Mouse (Mus musculus) midbrain, embryonic 11.5 days (tissue): Measurements from ENCODE around the gene Gramd1c. TPM values are rescaled to one million over a fixed set of nuclear protein-coding genes. Genes with fewer than 3 reads are reported as not detected.

Source experiments
- ATAC-seq: fragments of 200-750 bp; cut with Nextera tagmentation; 2 replicates; pipeline ENCODE4 v1.8.0; 2017; ENCODE audit warnings: moderate TSS enrichment, moderate library complexity; ENCODE audit not compliant: low FRiP score
- DNase-seq: peaks from one replicate; pipeline ENCODE4 v3.0.0; 2015; ENCODE audit warnings: low spot score; ENCODE audit errors: missing footprints
- H3K27ac ChIP-seq: fragments of 300-500 bp; sonication (generic); 2 replicates; pipeline ENCODE4 v1.5.1; 2014; ENCODE audit warnings: low read depth, low read length
- H3K27me3 ChIP-seq: fragments of 300-500 bp; sonication (generic); 2 replicates; pipeline ENCODE4 v1.6.1; 2014; ENCODE audit warnings: mild to moderate bottlenecking, low read length, moderate library complexity, mixed read lengths; ENCODE audit not compliant: control insufficient read depth, insufficient read depth
- H3K36me3 ChIP-seq: fragments of 300-500 bp; sonication (generic); 2 replicates; pipeline ENCODE4 v1.6.1; 2014; ENCODE audit warnings: mild to moderate bottlenecking, low read length, moderate library complexity, mixed read lengths; ENCODE audit not compliant: control insufficient read depth, insufficient read depth
- H3K4me1 ChIP-seq: fragments of 300-500 bp; sonication (generic); 2 replicates; pipeline ENCODE4 v1.6.1; 2014; ENCODE audit warnings: low read length; ENCODE audit not compliant: control insufficient read depth, insufficient read depth
- H3K4me2 ChIP-seq: fragments of 300-500 bp; sonication (generic); 2 replicates; pipeline ENCODE4 v1.6.1; 2014; ENCODE audit warnings: mild to moderate bottlenecking, moderate library complexity
- H3K4me3 ChIP-seq: fragments of 300-500 bp; sonication (generic); 2 replicates; pipeline ENCODE4 v1.5.1; 2014; ENCODE audit warnings: low read depth, low read length
- H3K9ac ChIP-seq: fragments of 300-500 bp; sonication (generic); 2 replicates; pipeline ENCODE4 v1.6.1; 2014; ENCODE audit warnings: low read length
- H3K9me3 ChIP-seq: fragments of 300-500 bp; sonication (generic); 2 replicates; pipeline ENCODE4 v1.6.1; 2016; ENCODE audit warnings: low read length; ENCODE audit not compliant: control insufficient read depth
- WGBS: fragments of 180-500 bp; shearing (Covaris S2); extraction: QIAGEN DNeasy Blood & Tissue Kit; methylation state at CpG from one replicate; pipeline ENCODE4 v1.1.7; 2014; 5-methylcytosine and 5-hydroxymethylcytosine counted together
- polyA plus RNA-seq: library from polyadenylated mRNA; unstranded; fragments of >200 nt; fragmentation: Nextera tagmentation; extraction: Ambion mirVana; gene quantifications from 2 replicates; pipeline ENCODE4 v1.2.1, GENCODE M21; 2014

The Gramd1c gene
- polyA plus RNA-seq, 1 experiment from 2014 or later = 2.2 TPM

GRCm38 (mm10) chr16:43958038-43958437, 105.1 kb downstream of the Gramd1c start:
- H3K9ac ChIP-seq = no peak overlapping the region

DNA sequence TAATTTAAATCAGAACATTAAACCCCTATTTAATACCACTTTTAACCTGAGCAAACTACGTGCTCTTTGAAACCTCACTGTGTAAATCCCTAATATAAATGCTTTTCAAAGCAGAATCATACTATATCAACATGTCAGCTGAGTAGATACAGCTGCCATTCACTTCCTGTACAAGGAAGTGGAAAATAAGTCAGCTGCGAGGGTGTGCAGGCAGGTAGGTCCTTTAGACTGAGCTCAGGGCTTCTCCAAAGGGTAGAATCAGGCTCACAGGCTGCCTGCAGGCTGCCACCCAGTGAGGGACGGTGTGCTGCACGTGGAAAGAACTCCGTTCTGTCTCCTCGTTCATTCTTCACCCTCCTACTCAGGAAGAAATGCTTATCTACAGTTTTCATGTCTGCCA, 108.2 kb downstream of the Gramd1c start:
- H3K4me2 ChIP-seq = no peak overlapping the region
- no peaks in the 10 kb centered on the region for H3K27me3 ChIP-seq
- WGBS = 78% methylated on average over 6 of the region's 6 CpGs
- DNase-seq (no peak), ATAC-seq (no peak)
- H3K9me3 ChIP-seq = no peaks in the 10 kb centered on the region
- no peaks in the 10 kb centered on the region for H3K4me1 ChIP-seq
- H3K9ac ChIP-seq = no peak overlapping the region
- H3K4me3 ChIP-seq = no peak overlapping the region
- no peak overlapping the region for H3K27ac ChIP-seq
- H3K36me3 ChIP-seq = no peaks in the 10 kb centered on the region

More at GRCm38 (mm10) chr16:43958038-43958437, 105.1 kb downstream of the Gramd1c start:
- H3K27ac ChIP-seq = no peak overlapping the region
- H3K4me3 ChIP-seq = no peak overlapping the region
- DNase-seq (no peak), ATAC-seq (no peak)
- H3K4me2 ChIP-seq = no peak overlapping the region
- H3K9me3 ChIP-seq = no peaks in the 10 kb centered on the region
- no peaks in the 10 kb centered on the region for H3K27me3 ChIP-seq
- 87% methylated on average over 4 of the region's 4 CpGs for WGBS
- no peaks in the 10 kb centered on the region for H3K4me1 ChIP-seq
- H3K36me3 ChIP-seq = no peaks in the 10 kb centered on the region

DNA sequence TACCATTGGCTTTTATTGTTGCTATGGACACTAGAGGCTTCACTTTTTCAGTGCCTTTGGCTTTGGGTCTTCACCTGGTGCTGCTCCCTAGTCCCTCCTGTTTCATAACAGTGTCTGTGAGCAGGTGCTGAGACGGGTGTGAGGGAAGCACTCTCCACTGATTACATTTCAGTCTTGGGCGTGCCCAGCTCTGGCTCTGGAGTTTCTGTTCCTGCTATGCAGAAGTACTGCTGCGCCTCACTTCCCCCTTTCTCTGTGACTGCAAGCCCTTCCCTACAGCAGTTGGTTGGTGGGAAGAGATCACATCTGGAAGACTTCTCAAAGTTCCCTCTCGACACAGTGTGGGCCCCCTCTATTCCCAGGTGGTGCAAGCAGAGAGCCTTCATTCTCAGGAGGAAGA, 111.6 kb downstream of the Gramd1c start:
- H3K4me3 ChIP-seq = no peak overlapping the region

GRCm38 (mm10) chr16:43945869-43946268, 117.3 kb downstream of the Gramd1c start:
- no peaks in the 10 kb centered on the region for H3K4me1 ChIP-seq
- ATAC-seq (no peak), DNase-seq (no peak)
- WGBS = 79% methylated on average over 3 of the region's 3 CpGs
- H3K4me2 ChIP-seq = no peak overlapping the region
- H3K27ac ChIP-seq = no peak overlapping the region
- H3K27me3 ChIP-seq = no peaks in the 10 kb centered on the region
- H3K9ac ChIP-seq = no peak overlapping the region
- no peaks in the 10 kb centered on the region for H3K9me3 ChIP-seq
- no peaks in the 10 kb centered on the region for H3K36me3 ChIP-seq
- no peak overlapping the region for H3K4me3 ChIP-seq

More for the DNA sequence above, 111.6 kb downstream of the Gramd1c start:
- Histone ChIP-seq H3K27me3 (no peaks in the 10 kb centered on the region), H3K9me3 (no peaks in the 10 kb centered on the region), H3K9ac (no peak overlapping the region), H3K4me1 (no peaks in the 10 kb centered on the region), H3K4me2 (no peak overlapping the region), H3K36me3 (no peaks in the 10 kb centered on the region), H3K27ac (no peak overlapping the region)
- 83% methylated on average over 4 of the region's 4 CpGs for WGBS
- no peak for ATAC-seq
- no peak for DNase-seq

DNA sequence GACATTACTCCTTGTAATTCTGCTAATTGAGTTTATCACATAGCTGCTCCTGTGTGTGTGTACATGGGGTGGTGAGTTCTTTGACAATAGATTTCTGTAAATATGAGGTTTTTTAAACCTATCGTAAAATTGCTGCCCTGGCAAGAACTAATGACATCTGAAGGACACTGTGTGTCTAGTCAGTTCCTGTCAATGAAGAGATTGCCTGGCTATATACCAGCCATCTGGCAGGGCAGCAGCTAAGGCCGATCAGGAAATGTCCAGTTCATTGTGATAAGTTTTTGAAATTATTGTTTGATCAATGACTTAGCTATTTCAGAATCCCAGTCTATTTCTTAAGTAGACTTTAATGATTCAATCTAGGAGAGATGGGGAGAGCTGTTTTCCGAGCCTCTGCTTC, 117.8 kb downstream of the Gramd1c start:
- Histone ChIP-seq H3K9me3 (no peaks in the 10 kb centered on the region), H3K4me2 (no peak overlapping the region), H3K27ac (no peak overlapping the region), H3K9ac (no peak overlapping the region), H3K27me3 (no peaks in the 10 kb centered on the region), H3K4me3 (no peak overlapping the region), H3K4me1 (no peaks in the 10 kb centered on the region), H3K36me3 (no peaks in the 10 kb centered on the region)
- ATAC-seq = no peak
- DNase-seq = no peak
- 86% methylated on average over 3 of the region's 3 CpGs for WGBS

DNA sequence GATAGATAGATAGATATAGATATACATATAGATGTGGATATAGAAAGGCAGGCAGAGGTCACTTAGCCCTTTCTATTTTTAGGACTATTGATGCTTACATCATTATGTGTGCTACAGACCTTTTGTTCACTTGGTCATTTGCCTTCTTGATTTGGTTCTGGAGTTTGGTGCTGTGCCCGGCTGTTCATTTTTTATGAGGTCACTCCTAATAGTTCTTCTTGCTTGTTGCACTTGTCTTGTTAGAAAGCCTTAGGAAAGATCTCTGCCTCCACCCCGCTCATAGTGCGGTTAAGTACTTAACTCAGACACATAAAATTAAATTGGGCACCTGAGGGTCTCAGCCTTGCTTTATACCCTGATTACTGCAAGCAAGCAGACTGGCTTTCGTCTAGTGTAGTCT, 122.3 kb downstream of the Gramd1c start:
- 92% methylated on average over 4 of the region's 4 CpGs for WGBS
- Histone ChIP-seq H3K27me3 (no peaks in the 10 kb centered on the region), H3K36me3 (no peaks in the 10 kb centered on the region), H3K9ac (no peak overlapping the region), H3K27ac (no peak overlapping the region), H3K4me3 (no peak overlapping the region), H3K9me3 (no peaks in the 10 kb centered on the region), H3K4me1 (no peaks in the 10 kb centered on the region), H3K4me2 (no peak overlapping the region)
- DNase-seq (no peak), ATAC-seq (no peak)

- Histone ChIP-seq H3K36me3 (no peaks in the 10 kb centered on the region), H3K4me3 (no peak overlapping the region), H3K4me1 (no peaks in the 10 kb centered on the region), H3K9me3 (no peaks in the 10 kb centered on the region), H3K27ac (no peak overlapping the region), H3K27me3 (no peaks in the 10 kb centered on the region), H3K4me2 (no peak overlapping the region), H3K9ac (no peak overlapping the region)
- 85% methylated on average over 3 of the region's 3 CpGs for WGBS
- ATAC-seq (no peak), DNase-seq (no peak)
Measured at GRCm38 (mm10) chr16:43935892-43936291, 127.3 kb downstream of the Gramd1c start.

GRCm38 (mm10) chr16:43935367-43935766, 127.8 kb downstream of the Gramd1c start:
- Histone ChIP-seq H3K27me3 (no peaks in the 10 kb centered on the region), H3K4me1 (no peaks in the 10 kb centered on the region), H3K36me3 (no peaks in the 10 kb centered on the region), H3K9ac (no peak overlapping the region), H3K4me3 (no peak overlapping the region), H3K4me2 (no peak overlapping the region), H3K9me3 (no peaks in the 10 kb centered on the region), H3K27ac (no peak overlapping the region)
- WGBS = 89% methylated on average over 3 of the region's 3 CpGs
- ATAC-seq (no peak), DNase-seq (no peak)

- Histone ChIP-seq H3K9me3 (no peaks in the 10 kb centered on the region), H3K4me1 (no peaks in the 10 kb centered on the region), H3K27ac (no peak overlapping the region), H3K4me3 (no peak overlapping the region), H3K36me3 (no peaks in the 10 kb centered on the region), H3K27me3 (no peaks in the 10 kb centered on the region), H3K4me2 (no peak overlapping the region), H3K9ac (no peak overlapping the region)
- WGBS = 93% methylated on average over 8 of the region's 8 CpGs
- DNase-seq (no peak), ATAC-seq (no peak)
Measured at GRCm38 (mm10) chr16:43934856-43935255, 128.3 kb downstream of the Gramd1c start.

GRCm38 (mm10) chr16:43933041-43933440, 130.1 kb downstream of the Gramd1c start:
- H3K27ac ChIP-seq = no peak overlapping the region
- H3K27me3 ChIP-seq = no peaks in the 10 kb centered on the region
- H3K4me2 ChIP-seq = no peak overlapping the region
- DNase-seq = no peak
- H3K4me3 ChIP-seq = no peak overlapping the region
- no peaks in the 10 kb centered on the region for H3K4me1 ChIP-seq
- H3K36me3 ChIP-seq = no peaks in the 10 kb centered on the region
- no peak for ATAC-seq
- H3K9ac ChIP-seq = no peak overlapping the region
- H3K9me3 ChIP-seq = no peaks in the 10 kb centered on the region
- WGBS = 88% methylated on average over 6 of the region's 6 CpGs
